Mouse (Mus musculus) spleen, postnatal 4 days (tissue): ENCODE results near the gene Abraxas2.

Source experiments
- DNase-seq, 2 experiments: peaks; one replicate each; pipeline ENCODE4 v3.0.0; 2022; ENCODE audit warnings: low spot score in 2 of 2

Gene Abraxas2

GRCm38 (mm10) chr7:132897258-132897657 is 38.2 kb downstream of the Abraxas2 start:
- no peak for DNase-seq

DNA sequence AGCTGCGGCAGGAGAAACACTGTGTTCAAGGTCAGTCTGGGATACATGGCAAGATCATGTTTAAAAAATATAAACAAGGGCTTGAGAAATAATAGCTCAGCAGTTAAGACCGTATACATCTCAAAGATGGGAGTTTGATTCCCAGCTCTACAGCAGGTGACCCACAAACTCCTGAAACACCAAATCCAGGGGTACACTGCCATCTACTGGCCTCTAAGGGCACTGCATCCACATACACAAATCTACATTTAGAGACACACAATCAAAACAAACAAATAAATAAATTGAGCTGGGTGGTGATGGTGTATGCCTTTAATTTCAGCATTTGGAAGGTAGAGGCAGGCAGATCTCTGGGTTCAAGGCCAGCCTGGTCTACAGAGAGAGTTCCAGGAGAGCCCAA is 39.2 kb downstream of the Abraxas2 start:
- peak in 1 of 2 experiments; percentile 28 for DNase-seq

GRCm38 (mm10) chr7:132900826-132901531 is 42.0 kb downstream of the Abraxas2 start:
- DNase-seq: no peak

GRCm38 (mm10) chr7:132903796-132904195 is 44.8 kb downstream of the Abraxas2 start:
- no peak for DNase-seq

- DNase-seq: no peak
These were observed 62.9 kb downstream of the Abraxas2 start for GRCm38 (mm10) chr7:132921971-132922370.

GRCm38 (mm10) chr7:132925227-132925626 is 66.2 kb downstream of the Abraxas2 start:
- DNase-seq: no peak

GRCm38 (mm10) chr7:132927201-132927600 is 68.2 kb downstream of the Abraxas2 start:
- DNase-seq: no peak

DNA sequence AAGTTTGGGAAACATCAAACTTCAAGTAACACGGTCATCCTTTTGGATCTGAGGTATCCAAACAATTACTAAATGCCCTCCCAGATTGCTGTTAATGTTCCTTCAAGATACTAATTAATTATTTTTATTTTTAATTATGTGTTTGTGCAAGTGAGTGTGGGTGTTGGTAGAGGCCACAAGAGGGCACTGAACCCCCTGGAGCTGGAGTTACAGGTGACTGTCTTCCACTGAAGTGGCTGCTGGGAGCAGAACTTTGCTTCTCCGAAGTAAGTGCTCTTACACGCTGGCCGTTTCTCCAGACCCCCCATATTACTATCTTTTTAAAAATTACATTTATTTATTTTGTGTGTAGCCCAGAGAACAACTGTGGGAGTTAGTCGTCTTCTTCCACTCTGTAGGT is 71.0 kb downstream of the Abraxas2 start:
- DNase-seq: no peak

DNA sequence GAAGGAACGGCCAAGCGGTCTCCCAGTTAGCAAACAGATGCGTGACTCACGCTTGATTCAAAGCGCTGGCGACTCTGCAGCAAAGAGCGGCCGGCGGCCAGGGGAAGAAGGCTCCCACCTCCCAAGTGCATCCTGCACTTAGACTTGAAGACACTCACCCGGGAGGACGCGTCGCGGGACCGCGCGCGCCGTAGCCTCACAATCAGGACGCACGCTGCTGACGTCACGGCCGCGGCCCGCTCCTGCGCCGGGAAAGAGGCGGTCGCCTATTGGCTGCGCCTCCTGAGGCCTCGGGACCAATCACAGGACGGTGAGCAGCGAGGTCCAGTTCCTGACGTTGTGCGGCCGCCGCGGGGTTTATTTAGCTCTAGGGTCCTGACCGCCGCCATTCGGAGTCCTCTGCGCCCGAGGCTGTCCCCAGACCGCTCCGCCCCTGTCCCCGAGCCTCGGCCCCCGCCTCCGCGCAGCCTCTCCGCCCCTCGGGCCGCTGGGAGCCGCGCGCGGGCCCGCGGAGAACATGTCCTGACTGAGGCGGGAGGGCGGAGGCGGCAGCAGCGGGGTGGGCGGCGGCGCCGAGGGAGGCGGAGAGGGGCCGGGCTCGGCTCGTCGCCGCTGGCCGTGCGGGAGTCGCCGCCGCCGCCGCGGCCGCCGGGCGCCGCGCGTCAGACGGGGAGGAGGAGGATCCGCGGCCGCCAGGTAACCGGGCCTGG is 72.0 kb downstream of the Abraxas2 start, which contains the start of gene Zranb1:
Gene Zranb1, plus strand, starts transcription at position 293 of the 710 bp plus-strand sequence.
- peak; percentile 97 to 98 for DNase-seq

GRCm38 (mm10) chr7:132931560-132932351 is 72.7 kb downstream of the Abraxas2 start:
- peak; percentile 41 to 78 for DNase-seq

DNA sequence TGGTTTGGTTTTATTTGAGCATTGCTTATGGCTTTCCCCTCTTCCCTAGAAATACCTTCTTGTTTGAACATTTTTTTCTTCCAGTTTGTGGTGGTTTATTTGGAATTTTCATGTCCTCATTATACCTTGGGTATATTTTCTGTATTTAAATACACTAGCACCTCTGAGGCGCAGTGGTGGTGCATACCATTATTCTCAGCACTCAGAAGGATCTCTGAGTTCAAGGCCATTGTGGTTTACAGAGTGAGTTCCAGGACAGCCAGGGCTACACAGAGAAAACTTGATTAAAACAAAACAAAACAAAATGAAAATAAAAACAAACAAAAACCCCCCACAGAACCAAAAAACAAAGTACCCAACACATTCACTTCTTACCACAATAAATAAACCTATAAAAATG is 74.3 kb downstream of the Abraxas2 start:
- no peak for DNase-seq
